Mouse (Mus musculus) cerebral cortex, adult 2 months (tissue): ENCODE measurements around the gene Foxk1.

Source experiments
- WGBS: fragments of 180-500 bp; shearing (Covaris S2); methylation state at CpG from one replicate; pipeline ENCODE4 v1.1.7; 2018; 5-methylcytosine and 5-hydroxymethylcytosine counted together

Foxk1 gene

GRCm38 (mm10) chr5:142386784-142387680 is 14.3 kb upstream of the Foxk1 start:
- WGBS = 26% methylated on average over 17 of the region's 17 CpGs

GRCm38 (mm10) chr5:142387716-142388115 is 13.6 kb upstream of the Foxk1 start:
- 63% methylated on average over 4 of the region's 4 CpGs for WGBS

- 76% methylated on average over 5 of the region's 5 CpGs for WGBS
Observed at GRCm38 (mm10) chr5:142391691-142392090, 9.6 kb upstream of the Foxk1 start.

- 94% methylated on average over 6 of the region's 6 CpGs for WGBS
Observed at GRCm38 (mm10) chr5:142394602-142395252, 6.6 kb upstream of the Foxk1 start.

- WGBS = 68% methylated on average over 5 of the region's 5 CpGs
Observed at GRCm38 (mm10) chr5:142395909-142396308, 5.4 kb upstream of the Foxk1 start.

- WGBS = 23% methylated on average over 17 of the region's 17 CpGs
Observed at GRCm38 (mm10) chr5:142400181-142400883, 965 bp upstream of the Foxk1 start.

- under 1% methylated on average over 67 of the region's 67 CpGs for WGBS
Observed at GRCm38 (mm10) chr5:142401641-142402625, 636 bp downstream of the Foxk1 start.

- 56% methylated on average over 3 of the region's 3 CpGs for WGBS
Observed at GRCm38 (mm10) chr5:142403694-142404093, 2.4 kb downstream of the Foxk1 start.

- WGBS = 61% methylated on average over 1 of the region's 1 CpGs
Observed at GRCm38 (mm10) chr5:142404307-142404706, 3.0 kb downstream of the Foxk1 start.

- WGBS = 42% methylated on average over 6 of the region's 6 CpGs
Observed at GRCm38 (mm10) chr5:142405426-142405825, 4.1 kb downstream of the Foxk1 start.

GRCm38 (mm10) chr5:142406401-142406800 is 5.1 kb downstream of the Foxk1 start:
- 70% methylated on average over 7 of the region's 7 CpGs for WGBS

- 73% methylated on average over 11 of the region's 11 CpGs for WGBS
Observed at GRCm38 (mm10) chr5:142406937-142407336, 5.6 kb downstream of the Foxk1 start.

- WGBS = 50% methylated on average over 7 of the region's 7 CpGs
Observed at GRCm38 (mm10) chr5:142407381-142407780, 6.1 kb downstream of the Foxk1 start.

- WGBS = 26% methylated on average over 6 of the region's 6 CpGs
Observed at GRCm38 (mm10) chr5:142409169-142409568, 7.9 kb downstream of the Foxk1 start.

- WGBS = 58% methylated on average over 7 of the region's 7 CpGs
Observed at GRCm38 (mm10) chr5:142410348-142410747, 9.1 kb downstream of the Foxk1 start.

- 46% methylated on average over 6 of the region's 6 CpGs for WGBS
Observed at GRCm38 (mm10) chr5:142412678-142413385, 11.5 kb downstream of the Foxk1 start.

- 63% methylated on average over 9 of the region's 9 CpGs for WGBS
Observed at GRCm38 (mm10) chr5:142413723-142414445, 12.6 kb downstream of the Foxk1 start.

- WGBS = 69% methylated on average over 6 of the region's 6 CpGs
Observed at GRCm38 (mm10) chr5:142415401-142415800, 14.1 kb downstream of the Foxk1 start.

GRCm38 (mm10) chr5:142416070-142416775 is 14.9 kb downstream of the Foxk1 start:
- 36% methylated on average over 14 of the region's 14 CpGs for WGBS
